Mouse (Mus musculus) liver, embryonic 16.5 days (tissue): ENCODE measurements around the gene Defb30. TPM values are rescaled to one million over a fixed set of nuclear protein-coding genes. Genes with fewer than 3 reads are reported as not detected.

Experiments
- ATAC-seq: fragments of 200-750 bp; cut with Nextera tagmentation; 2 replicates; pipeline ENCODE4 v1.8.0; 2017; ENCODE audit warnings: low read depth, mild to moderate bottlenecking, moderate number of reproducible peaks, moderate library complexity
- H3K27ac ChIP-seq: fragments of 300-500 bp; sonication (generic); 2 replicates; pipeline ENCODE4 v1.5.1; 2014; ENCODE audit warnings: mild to moderate bottlenecking, low read length
- H3K27me3 ChIP-seq: fragments of 300-500 bp; sonication (generic); 2 replicates; pipeline ENCODE4 v1.6.1; 2014; ENCODE audit warnings: low read depth, low read length, mixed read lengths; ENCODE audit not compliant: control insufficient read depth, insufficient read depth
- H3K36me3 ChIP-seq: fragments of 300-500 bp; sonication (generic); 2 replicates; pipeline ENCODE4 v1.6.1; 2014; ENCODE audit warnings: mild to moderate bottlenecking; ENCODE audit not compliant: control insufficient read depth, insufficient read depth
- H3K4me1 ChIP-seq: fragments of 300-500 bp; sonication (generic); 2 replicates; pipeline ENCODE4 v1.6.1; 2014; ENCODE audit warnings: low read depth, low read length, mixed read lengths; ENCODE audit not compliant: control insufficient read depth
- H3K4me2 ChIP-seq: fragments of 300-500 bp; sonication (generic); 2 replicates; pipeline ENCODE4 v1.6.1; 2014; ENCODE audit warnings: low read depth, low read length, mixed read lengths
- H3K4me3 ChIP-seq: fragments of 300-500 bp; sonication (generic); 2 replicates; pipeline ENCODE4 v1.5.1; 2014; ENCODE audit warnings: low read depth, mild to moderate bottlenecking, low read length
- H3K9ac ChIP-seq: fragments of 300-500 bp; sonication (generic); 2 replicates; pipeline ENCODE4 v1.6.1; 2014; ENCODE audit warnings: low read depth, low read length
- H3K9me3 ChIP-seq: fragments of 300-500 bp; sonication (generic); replicated peaks from 2 replicates; pipeline ENCODE4 v1.6.1; 2016; ENCODE audit warnings: low read length; ENCODE audit not compliant: control insufficient read depth
- WGBS: fragments of 180-500 bp; shearing (Covaris S2); extraction: QIAGEN DNeasy Blood & Tissue Kit; methylation state at CpG from one replicate; pipeline ENCODE4 v1.1.7; 2014; ENCODE audit not compliant: insufficient replicate concordance; 5-methylcytosine and 5-hydroxymethylcytosine counted together
- polyA plus RNA-seq: library from polyadenylated mRNA; unstranded; fragments of >200 nt; fragmentation: Nextera tagmentation; extraction: Ambion mirVana; gene quantifications from 2 replicates; pipeline ENCODE4 v1.2.1, GENCODE M21; 2015

Defb30 gene
- not detected in 2 replicates for polyA plus RNA-seq

GRCm38 (mm10) chr14:63049910-63050370 is at the start of gene Defb30:
Gene Defb30, minus strand, starts transcription at chr14:63049960.
- no peaks in the 10 kb centered on the region for H3K4me1 ChIP-seq
- H3K4me3 ChIP-seq, result no peak within 1 kb of the TSS
- no peak within 1 kb of the TSS for H3K9ac ChIP-seq
- no peaks in the 10 kb centered on the region for H3K9me3 ChIP-seq
- no peaks in the 10 kb centered on the region for H3K27me3 ChIP-seq
- H3K36me3 ChIP-seq, result no peaks in the 10 kb centered on the region
- no peak within 1 kb of the TSS for H3K27ac ChIP-seq
- H3K4me2 ChIP-seq, result no peak within 1 kb of the TSS
- ATAC-seq, result no peak
- 64% methylated on average over 10 of the region's 14 CpGs for WGBS

DNA sequence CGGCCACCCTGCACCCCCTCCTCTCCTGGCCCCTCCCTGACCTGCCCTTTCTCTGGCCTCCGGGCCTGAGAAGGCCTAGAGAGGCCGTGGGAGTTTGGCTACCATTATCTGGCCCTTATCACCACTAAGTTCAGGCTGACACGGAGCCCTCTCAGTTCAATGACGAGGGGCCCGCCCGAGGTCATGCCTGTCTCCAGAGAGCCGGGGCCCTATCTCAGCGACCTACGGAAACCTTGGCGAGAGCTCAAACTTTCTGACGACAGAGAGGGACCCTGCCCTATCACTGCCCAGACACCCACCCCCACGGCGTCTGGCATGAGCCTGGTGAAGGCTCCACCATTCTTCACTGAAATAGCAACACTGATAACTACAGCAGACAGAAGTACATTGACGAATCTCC is 17.9 kb upstream of the Defb30 start:
- H3K9me3 ChIP-seq, result no peaks in the 10 kb centered on the region; the same call in 1 of the 2 replicates
- H3K4me1 ChIP-seq, result peaks cover 30% of the 10 kb centered on the region
- peak overlapping the region; percentile 54 for H3K9ac ChIP-seq
- no peaks in the 10 kb centered on the region for H3K36me3 ChIP-seq
- H3K4me3 ChIP-seq, result 0 out of 2 replicates have a peak overlapping the region, but pooled peaks have one; percentile 5
- H3K27me3 ChIP-seq, result peaks cover 16% of the 10 kb centered on the region
- 8% methylated on average over 15 of the region's 15 CpGs for WGBS
- H3K4me2 ChIP-seq, result peak overlapping the region; percentile 58
- ATAC-seq, result peak; percentile 78
- peak overlapping the region; percentile 63 for H3K27ac ChIP-seq

DNA sequence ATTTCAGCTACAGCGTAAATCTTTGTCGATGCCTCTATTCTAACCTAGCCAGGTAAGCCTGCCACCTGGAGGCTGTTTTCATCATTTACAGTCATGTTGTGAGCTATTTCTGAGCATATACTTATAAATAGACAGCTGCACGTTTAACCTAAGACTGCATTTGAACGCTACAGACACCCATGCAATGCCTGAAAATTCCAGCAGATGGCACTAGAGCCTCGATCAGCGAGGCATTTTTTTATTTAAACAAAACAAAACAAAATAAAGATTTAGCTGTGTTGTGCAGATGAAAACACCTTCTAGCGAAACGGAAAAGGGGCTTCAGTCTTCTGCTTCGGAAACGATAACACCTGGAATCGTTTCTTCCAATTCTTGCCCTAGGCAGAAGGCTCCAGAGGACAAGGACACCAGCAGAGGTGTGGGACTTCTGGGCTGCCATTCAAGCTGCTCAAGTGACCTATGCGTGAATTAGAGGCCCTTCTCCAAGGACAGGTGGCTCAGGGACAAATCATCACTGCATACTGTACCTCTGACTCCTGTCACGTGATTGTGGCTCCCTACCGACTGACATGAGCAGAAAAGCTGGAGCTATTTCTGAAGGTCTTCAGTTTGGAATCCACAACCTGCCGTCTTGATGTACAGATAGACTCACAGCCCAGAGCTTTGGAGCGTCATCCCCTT is 17.0 kb upstream of the Defb30 start:
- no peak overlapping the region for H3K4me3 ChIP-seq
- H3K36me3 ChIP-seq, result no peaks in the 10 kb centered on the region
- H3K27ac ChIP-seq, result peak overlapping the region; percentile 63
- peaks cover 40% of the 10 kb centered on the region for H3K4me1 ChIP-seq
- peak overlapping the region; percentile 15; the same call in 1 of the 2 replicates for H3K9ac ChIP-seq
- WGBS, result 20% methylated on average over 16 of the region's 16 CpGs
- ATAC-seq, result no peak
- H3K9me3 ChIP-seq, result no peaks in the 10 kb centered on the region; the same call in 1 of the 2 replicates
- peaks cover 10% of the 10 kb centered on the region for H3K27me3 ChIP-seq
- H3K4me2 ChIP-seq, result peak overlapping the region; percentile 58; the same call in 1 of the 2 replicates

DNA sequence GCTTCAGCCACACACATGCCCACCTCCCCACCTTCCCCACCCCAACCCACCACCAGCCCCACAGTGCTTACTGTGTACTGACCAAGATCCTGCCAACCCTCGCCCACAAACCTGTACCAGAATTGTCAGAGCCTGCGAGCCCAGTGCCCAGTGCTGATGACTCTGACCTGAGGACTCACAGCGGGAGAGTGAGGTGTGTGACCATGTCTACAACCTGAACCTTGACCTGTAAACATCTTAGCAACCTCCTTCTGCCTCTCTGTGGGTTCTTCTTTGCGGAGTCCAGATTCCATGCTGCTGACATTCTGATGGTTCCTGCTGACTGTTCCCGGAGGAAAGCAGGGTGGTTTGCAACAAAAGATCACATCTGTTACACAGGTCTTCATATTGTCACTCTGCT is 15.6 kb upstream of the Defb30 start:
- WGBS, result 78% methylated on average over 5 of the region's 5 CpGs
- no peak overlapping the region; the same call in 1 of the 2 replicates for H3K27ac ChIP-seq
- no peak for ATAC-seq
- H3K4me2 ChIP-seq, result no peak overlapping the region
- peaks cover 54% of the 10 kb centered on the region for H3K4me1 ChIP-seq
- H3K9me3 ChIP-seq, result no peaks in the 10 kb centered on the region; the same call in 1 of the 2 replicates
- H3K9ac ChIP-seq, result no peak overlapping the region; the same call in 1 of the 2 replicates
- H3K27me3 ChIP-seq, result peaks cover 6% of the 10 kb centered on the region
- H3K4me3 ChIP-seq, result no peak overlapping the region
- H3K36me3 ChIP-seq, result no peaks in the 10 kb centered on the region

DNA sequence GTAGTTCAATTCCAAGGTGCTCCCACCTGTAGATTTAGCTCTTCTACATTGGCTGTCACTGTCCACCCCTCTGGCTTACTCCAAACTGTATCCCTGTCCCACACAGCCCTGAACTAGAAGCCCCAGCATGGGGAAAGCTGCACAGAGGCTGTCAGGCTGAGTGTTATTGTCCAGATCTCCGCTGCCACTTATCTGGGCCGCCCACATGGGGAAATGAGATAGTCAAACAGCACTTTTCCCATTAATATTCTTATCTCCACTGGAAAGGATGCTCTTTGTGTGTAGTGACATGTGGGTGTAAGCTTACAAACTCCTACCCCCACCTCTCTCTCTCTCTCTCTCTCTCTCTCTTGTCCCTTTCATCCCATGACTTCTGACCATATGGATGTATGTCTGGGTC is 12.4 kb upstream of the Defb30 start:
- WGBS, result 28% methylated on average over 2 of the region's 2 CpGs

DNA sequence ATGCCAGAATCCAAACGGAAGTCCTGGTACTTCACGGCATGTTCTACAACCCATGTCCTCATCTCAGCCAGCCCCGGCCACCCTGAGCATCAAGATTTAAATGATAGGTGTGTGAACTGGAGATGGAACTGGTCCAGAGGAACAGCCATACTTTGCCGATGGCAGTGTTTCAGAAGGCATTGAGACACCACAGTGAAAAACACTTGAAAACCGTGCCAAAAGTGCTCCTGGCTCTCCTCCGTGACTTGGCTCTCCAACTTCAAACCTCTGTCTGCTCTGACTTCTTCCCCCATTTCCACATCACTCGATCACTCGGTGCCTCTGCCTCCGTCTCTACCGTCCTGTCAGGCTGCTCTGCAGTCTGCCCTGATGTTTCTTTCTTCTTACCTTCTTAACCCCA is 10.6 kb upstream of the Defb30 start:
- H3K36me3 ChIP-seq, result no peaks in the 10 kb centered on the region
- H3K27me3 ChIP-seq, result no peaks in the 10 kb centered on the region
- peaks cover 26% of the 10 kb centered on the region for H3K4me1 ChIP-seq
- no peak overlapping the region for H3K4me3 ChIP-seq
- H3K4me2 ChIP-seq, result no peak overlapping the region
- no peak overlapping the region for H3K9ac ChIP-seq
- WGBS, result 64% methylated on average over 10 of the region's 10 CpGs
- no peak for ATAC-seq
- no peak overlapping the region for H3K27ac ChIP-seq
- H3K9me3 ChIP-seq, result no peaks in the 10 kb centered on the region; the same call in 1 of the 2 replicates

More for the DNA sequence above, 12.4 kb upstream of the Defb30 start:
- peak; percentile 90 for ATAC-seq
- Histone ChIP-seq H3K27me3 (no peaks in the 10 kb centered on the region), H3K4me1 (peaks cover 42% of the 10 kb centered on the region), H3K9me3 (no peaks in the 10 kb centered on the region; the same call in 1 of the 2 replicates), H3K36me3 (no peaks in the 10 kb centered on the region), H3K9ac (peak overlapping the region; percentile 41; the same call in 1 of the 2 replicates), H3K4me3 (no peak overlapping the region), H3K4me2 (peak overlapping the region; percentile 41), H3K27ac (peak overlapping the region; percentile 66; the same call in 1 of the 2 replicates)

- no peak overlapping the region for H3K4me2 ChIP-seq
- no peak overlapping the region for H3K27ac ChIP-seq
- WGBS, result 30% methylated on average over 6 of the region's 6 CpGs
- H3K27me3 ChIP-seq, result no peaks in the 10 kb centered on the region
- no peaks in the 10 kb centered on the region for H3K9me3 ChIP-seq
- no peak overlapping the region for H3K4me3 ChIP-seq
- no peak overlapping the region for H3K9ac ChIP-seq
- H3K36me3 ChIP-seq, result no peaks in the 10 kb centered on the region
- peak; percentile 30; the same call in 1 of the 2 replicates for ATAC-seq
- no peaks in the 10 kb centered on the region for H3K4me1 ChIP-seq
Measured at GRCm38 (mm10) chr14:63054729-63055128, 5.0 kb upstream of the Defb30 start.

- H3K36me3 ChIP-seq, result no peaks in the 10 kb centered on the region
- H3K27ac ChIP-seq, result no peak overlapping the region
- H3K4me1 ChIP-seq, result no peaks in the 10 kb centered on the region
- no peak overlapping the region for H3K4me3 ChIP-seq
- WGBS, result 15% methylated on average over 5 of the region's 5 CpGs
- H3K9ac ChIP-seq, result no peak overlapping the region
- H3K4me2 ChIP-seq, result no peak overlapping the region
- no peaks in the 10 kb centered on the region for H3K9me3 ChIP-seq
- ATAC-seq, result no peak
- no peaks in the 10 kb centered on the region for H3K27me3 ChIP-seq
Measured at GRCm38 (mm10) chr14:63050769-63051168, 1.0 kb upstream of the Defb30 start.

GRCm38 (mm10) chr14:63046691-63047090 is 3.1 kb downstream of the Defb30 start, which contains the start of gene Defb42:
Gene Defb42, plus strand, starts transcription at chr14:63046991.
- 55% methylated on average over 3 of the region's 3 CpGs for WGBS
- Histone ChIP-seq H3K9ac (no peak within 1 kb of the TSS), H3K4me1 (no peaks in the 10 kb centered on the region), H3K36me3 (no peaks in the 10 kb centered on the region), H3K4me2 (no peak within 1 kb of the TSS), H3K27ac (no peak within 1 kb of the TSS), H3K4me3 (no peak within 1 kb of the TSS), H3K27me3 (no peaks in the 10 kb centered on the region), H3K9me3 (no peaks in the 10 kb centered on the region)
- ATAC-seq, result no peak
